Mouse (Mus musculus): Measurements from ENCODE around the gene Cers6. TPM values are rescaled to one million over a fixed set of nuclear protein-coding genes. Genes with fewer than 3 reads are reported as not detected.

Gene Cers6
- polyA plus RNA-seq, 1 experiment from 2014 or later, result 74.4 TPM

GRCm38 (mm10) chr2:68873653-68874441 lies 12.6 kb downstream of the Cers6 start:
- H3K4me3 ChIP-seq (replicated peaks; ENCODE audit: low read length), result no peak overlapping the region
- H3K27me3 ChIP-seq (replicated peaks; ENCODE audit: control insufficient read depth, insufficient read depth, low read length), result no peaks in the 10 kb centered on the region
- 63% methylated on average over 15 of the region's 15 CpGs for WGBS
- ATAC-seq, result no peak
- H3K9me3 ChIP-seq (ENCODE audit: control insufficient read depth, low read length), result no peaks in the 10 kb centered on the region
- H3K9ac ChIP-seq (replicated peaks; ENCODE audit: low read depth, low read length), result no peak overlapping the region
- H3K27ac ChIP-seq (ENCODE audit: low read length), result no peak overlapping the region
- no peak overlapping the region for H3K4me2 ChIP-seq (ENCODE audit: low read length)
- H3K4me1 ChIP-seq (replicated peaks; ENCODE audit: control insufficient read depth, insufficient read depth, low read length), result 0 out of 2 replicates have a peak, but pooled peaks cover 2% of the 10 kb centered on the region
- no peaks in the 10 kb centered on the region for H3K36me3 ChIP-seq (ENCODE audit: control insufficient read depth, insufficient read depth)

GRCm38 (mm10) chr2:68874575-68874974 lies 13.3 kb downstream of the Cers6 start:
- no peaks in the 10 kb centered on the region for H3K27me3 ChIP-seq (replicated peaks; ENCODE audit: control insufficient read depth, insufficient read depth, low read length)
- 89% methylated on average over 6 of the region's 6 CpGs for WGBS
- no peak overlapping the region for H3K9ac ChIP-seq (replicated peaks; ENCODE audit: low read depth, low read length)
- no peak for ATAC-seq
- no peak overlapping the region for H3K4me2 ChIP-seq (ENCODE audit: low read length)
- no peak overlapping the region for H3K27ac ChIP-seq (ENCODE audit: low read length)
- H3K36me3 ChIP-seq (ENCODE audit: control insufficient read depth, insufficient read depth), result no peaks in the 10 kb centered on the region
- 0 out of 2 replicates have a peak, but pooled peaks cover 2% of the 10 kb centered on the region for H3K4me1 ChIP-seq (replicated peaks; ENCODE audit: control insufficient read depth, insufficient read depth, low read length)
- H3K9me3 ChIP-seq (ENCODE audit: control insufficient read depth, low read length), result no peaks in the 10 kb centered on the region
- no peak overlapping the region for H3K4me3 ChIP-seq (replicated peaks; ENCODE audit: low read length)

- Histone ChIP-seq H3K4me1 (replicated peaks; ENCODE audit: control insufficient read depth, insufficient read depth, low read length) (no peaks in the 10 kb centered on the region), H3K9ac (replicated peaks; ENCODE audit: low read depth, low read length) (no peak overlapping the region), H3K27ac (ENCODE audit: low read length) (no peak overlapping the region), H3K27me3 (replicated peaks; ENCODE audit: control insufficient read depth, insufficient read depth, low read length) (no peaks in the 10 kb centered on the region), H3K9me3 (ENCODE audit: control insufficient read depth, low read length) (no peaks in the 10 kb centered on the region), H3K36me3 (ENCODE audit: control insufficient read depth, insufficient read depth) (no peaks in the 10 kb centered on the region), H3K4me2 (ENCODE audit: low read length) (no peak overlapping the region), H3K4me3 (replicated peaks; ENCODE audit: low read length) (no peak overlapping the region)
- no peak for ATAC-seq
- 96% methylated on average over 4 of the region's 4 CpGs for WGBS
Observed at GRCm38 (mm10) chr2:68879071-68879651, 17.9 kb downstream of the Cers6 start.

- Histone ChIP-seq H3K27ac (ENCODE audit: low read length) (no peak overlapping the region), H3K9ac (replicated peaks; ENCODE audit: low read depth, low read length) (no peak overlapping the region), H3K27me3 (replicated peaks; ENCODE audit: control insufficient read depth, insufficient read depth, low read length) (no peaks in the 10 kb centered on the region), H3K4me2 (ENCODE audit: low read length) (no peak overlapping the region), H3K36me3 (ENCODE audit: control insufficient read depth, insufficient read depth) (no peaks in the 10 kb centered on the region), H3K4me3 (replicated peaks; ENCODE audit: low read length) (no peak overlapping the region), H3K9me3 (ENCODE audit: control insufficient read depth, low read length) (no peaks in the 10 kb centered on the region), H3K4me1 (replicated peaks; ENCODE audit: control insufficient read depth, insufficient read depth, low read length) (peaks cover 3% of the 10 kb centered on the region; the same call in 1 of the 2 replicates)
- ATAC-seq, result peak; percentile 49; the same call in 1 of the 2 replicates
- WGBS, result 74% methylated on average over 7 of the region's 7 CpGs
Observed at GRCm38 (mm10) chr2:68884573-68884972, 23.3 kb downstream of the Cers6 start.

GRCm38 (mm10) chr2:68885206-68885605 lies 24.0 kb downstream of the Cers6 start:
- Histone ChIP-seq H3K27ac (ENCODE audit: low read length) (no peak overlapping the region), H3K36me3 (ENCODE audit: control insufficient read depth, insufficient read depth) (no peaks in the 10 kb centered on the region), H3K4me1 (replicated peaks; ENCODE audit: control insufficient read depth, insufficient read depth, low read length) (peaks cover 3% of the 10 kb centered on the region; the same call in 1 of the 2 replicates), H3K4me3 (replicated peaks; ENCODE audit: low read length) (no peak overlapping the region), H3K9ac (replicated peaks; ENCODE audit: low read depth, low read length) (no peak overlapping the region), H3K4me2 (ENCODE audit: low read length) (no peak overlapping the region), H3K27me3 (replicated peaks; ENCODE audit: control insufficient read depth, insufficient read depth, low read length) (no peaks in the 10 kb centered on the region), H3K9me3 (ENCODE audit: control insufficient read depth, low read length) (no peaks in the 10 kb centered on the region)
- ATAC-seq, result no peak
- 87% methylated on average over 2 of the region's 2 CpGs for WGBS

- Histone ChIP-seq H3K36me3 (ENCODE audit: control insufficient read depth, insufficient read depth) (no peaks in the 10 kb centered on the region), H3K27ac (ENCODE audit: low read length) (no peak overlapping the region), H3K4me3 (replicated peaks; ENCODE audit: low read length) (no peak overlapping the region), H3K4me1 (replicated peaks; ENCODE audit: control insufficient read depth, insufficient read depth, low read length) (peaks cover 3% of the 10 kb centered on the region; the same call in 1 of the 2 replicates), H3K27me3 (replicated peaks; ENCODE audit: control insufficient read depth, insufficient read depth, low read length) (no peaks in the 10 kb centered on the region), H3K9me3 (ENCODE audit: control insufficient read depth, low read length) (no peaks in the 10 kb centered on the region), H3K9ac (replicated peaks; ENCODE audit: low read depth, low read length) (no peak overlapping the region), H3K4me2 (ENCODE audit: low read length) (no peak overlapping the region)
- 35% methylated on average over 4 of the region's 4 CpGs for WGBS
- ATAC-seq, result no peak
Observed at GRCm38 (mm10) chr2:68885766-68886496, 24.7 kb downstream of the Cers6 start.

- WGBS, result 93% methylated on average over 4 of the region's 4 CpGs
Observed at GRCm38 (mm10) chr2:68886661-68887060, 25.4 kb downstream of the Cers6 start.

GRCm38 (mm10) chr2:68888094-68888705 lies 27.0 kb downstream of the Cers6 start:
- Histone ChIP-seq H3K27me3 (replicated peaks; ENCODE audit: control insufficient read depth, insufficient read depth, low read length) (no peaks in the 10 kb centered on the region), H3K4me1 (replicated peaks; ENCODE audit: control insufficient read depth, insufficient read depth, low read length) (peaks cover 3% of the 10 kb centered on the region; the same call in 1 of the 2 replicates), H3K36me3 (ENCODE audit: control insufficient read depth, insufficient read depth) (no peaks in the 10 kb centered on the region), H3K4me2 (ENCODE audit: low read length) (no peak overlapping the region), H3K9me3 (ENCODE audit: control insufficient read depth, low read length) (no peaks in the 10 kb centered on the region), H3K4me3 (replicated peaks; ENCODE audit: low read length) (no peak overlapping the region), H3K27ac (ENCODE audit: low read length) (no peak overlapping the region), H3K9ac (replicated peaks; ENCODE audit: low read depth, low read length) (no peak overlapping the region)
- ATAC-seq, result no peak
- WGBS, result 77% methylated on average over 3 of the region's 3 CpGs

More at GRCm38 (mm10) chr2:68886661-68887060, 25.4 kb downstream of the Cers6 start:
- Histone ChIP-seq H3K9ac (replicated peaks; ENCODE audit: low read depth, low read length) (no peak overlapping the region), H3K36me3 (ENCODE audit: control insufficient read depth, insufficient read depth) (no peaks in the 10 kb centered on the region), H3K4me1 (replicated peaks; ENCODE audit: control insufficient read depth, insufficient read depth, low read length) (peaks cover 3% of the 10 kb centered on the region; the same call in 1 of the 2 replicates), H3K9me3 (ENCODE audit: control insufficient read depth, low read length) (no peaks in the 10 kb centered on the region), H3K4me3 (replicated peaks; ENCODE audit: low read length) (no peak overlapping the region), H3K27me3 (replicated peaks; ENCODE audit: control insufficient read depth, insufficient read depth, low read length) (no peaks in the 10 kb centered on the region), H3K27ac (ENCODE audit: low read length) (no peak overlapping the region), H3K4me2 (ENCODE audit: low read length) (no peak overlapping the region)
- ATAC-seq, result no peak
